In genomic region chr11:82752349-82753115, GRCm38 (mm10) we compare ENCODE assay signal across 25 mouse cellular contexts. TPM values are rescaled to one million over a fixed set of nuclear protein-coding genes. Genes with fewer than 3 reads are reported as not detected.
DNase-seq lines count a peak whose midpoint lies in the region; ATAC-seq and TF ChIP-seq lines count a peak whose summit lies in the region.
"Had no signal": no experiment of that assay in that cellular context is flagged by ENCODE, and none has a peak within 500 bp of the region (broad histone marks: within the 10 kb centered on the region; RNA-seq: fewer than 3 reads in every experiment).

No protein-coding gene starts in this region.

- 0 out of 2 replicates have a peak overlapping the region, but pooled peaks have one; percentile 3 for H3K4me3 ChIP-seq in E14TG2a.4 (replicated peaks; ENCODE audit: low read length)
- H3K4me3 ChIP-seq in forebrain, embryonic 14.5 days (ENCODE audit: low read depth, low read length): no peak overlapping the region
- H3K4me3 ChIP-seq: embryonic facial prominence, embryonic 12.5 days; heart, embryonic 15.5 days; limb, embryonic 13.5 days; midbrain, embryonic 12.5 days had no signal

- DNase-seq in A20 (ENCODE audit: low read depth, low spot score): peak; percentile 26
- peak; percentile 90 for DNase-seq in R1 (ENCODE audit: low read depth, low spot score)
- peak; percentile 33 for DNase-seq in adrenal gland, postnatal 25 days
- no peak for DNase-seq in embryo, embryonic 10 days (ENCODE audit: low spot score)
- no peak for DNase-seq in forebrain, embryonic 14.5 days (ENCODE audit: low spot score)
- DNase-seq in retina, postnatal 1 day: no peak
- DNase-seq in spleen, postnatal 10 days (ENCODE audit: low spot score in 2 of 2): no peak
- DNase-seq: cerebellum, adult 11-12 months; cerebellum, postnatal 10 days; gastrocnemius, postnatal 36 days; heart, postnatal 36 days; kidney, postnatal 4 days; lung, embryonic 14.5 days; thymus, postnatal 14 days had no signal

- no peaks in the 10 kb centered on the region for H3K9me3 ChIP-seq in E14TG2a.4 (ENCODE audit: low read length)
- H3K9me3 ChIP-seq in forebrain, embryonic 14.5 days (replicated peaks; ENCODE audit: control insufficient read depth, low read length): no peaks in the 10 kb centered on the region
- H3K9me3 ChIP-seq: embryonic facial prominence, embryonic 12.5 days; heart, embryonic 15.5 days; limb, embryonic 13.5 days; midbrain, embryonic 12.5 days had no signal

- no peaks in the 10 kb centered on the region for H3K27me3 ChIP-seq in E14TG2a.4 (ENCODE audit: insufficient read depth, low read length)
- H3K27me3 ChIP-seq in forebrain, embryonic 14.5 days (replicated peaks; ENCODE audit: control insufficient read depth, insufficient read depth, low read length): no peaks in the 10 kb centered on the region
- H3K27me3 ChIP-seq: embryonic facial prominence, embryonic 12.5 days; heart, embryonic 15.5 days; limb, embryonic 13.5 days; midbrain, embryonic 12.5 days had no signal

- no peak for TF ChIP-seq CTCF in E14TG2a.4 (conservative IDR thresholded peaks at IDR 0.05; ENCODE audit: low read length)

- no peak for ATAC-seq in forebrain, embryonic 14.5 days
- ATAC-seq: hindbrain, embryonic 16.5 days; intestine, embryonic 16.5 days had no signal

- no peak overlapping the region for H3K4me2 ChIP-seq in forebrain, embryonic 14.5 days (ENCODE audit: low read length)
- H3K4me2 ChIP-seq: embryonic facial prominence, embryonic 12.5 days; heart, embryonic 15.5 days; limb, embryonic 13.5 days; lung, embryonic 14.5 days; midbrain, embryonic 12.5 days had no signal

- no peaks in the 10 kb centered on the region for H3K36me3 ChIP-seq in E14TG2a.4 (ENCODE audit: insufficient read depth, low read length)
- no peaks in the 10 kb centered on the region for H3K36me3 ChIP-seq in forebrain, embryonic 14.5 days (ENCODE audit: control insufficient read depth, insufficient read depth, low read length)
- H3K36me3 ChIP-seq: embryonic facial prominence, embryonic 12.5 days; heart, embryonic 15.5 days; limb, embryonic 13.5 days; midbrain, embryonic 12.5 days had no signal

- H3K9ac ChIP-seq in forebrain, embryonic 14.5 days (ENCODE audit: low read length): no peak overlapping the region
- H3K9ac ChIP-seq: embryonic facial prominence, embryonic 12.5 days; heart, embryonic 15.5 days; limb, embryonic 13.5 days; liver, embryonic 14.5 days; lung, embryonic 14.5 days; midbrain, embryonic 12.5 days had no signal

- H3K4me1 ChIP-seq in E14TG2a.4 (replicated peaks; ENCODE audit: low read depth, low read length): peaks cover 25% of the 10 kb centered on the region
- H3K4me1 ChIP-seq in forebrain, embryonic 14.5 days (ENCODE audit: control insufficient read depth, insufficient read depth, low read length): no peaks in the 10 kb centered on the region
- H3K4me1 ChIP-seq: embryonic facial prominence, embryonic 12.5 days; heart, embryonic 15.5 days; limb, embryonic 13.5 days; midbrain, embryonic 12.5 days had no signal

- 76% methylated on average over 6 of the region's 6 CpGs for WGBS in forebrain, embryonic 14.5 days

- no peak overlapping the region for H3K27ac ChIP-seq in forebrain, embryonic 14.5 days (ENCODE audit: low read depth, low read length)
- H3K27ac ChIP-seq: embryonic facial prominence, embryonic 12.5 days; heart, embryonic 15.5 days; limb, embryonic 13.5 days; liver, embryonic 14.5 days; macrophage; midbrain, embryonic 12.5 days had no signal

RNA-seq across cellular contexts. Expression of gene Cct6b, which starts 11.6 kb away (rescaled TPM):
- 1.4 TPM in 1 of 2 replicates, not detected in the other for total RNA-seq in adrenal gland, postnatal 25 days (2021)
- polyA plus RNA-seq in forebrain, embryonic 14.5 days (2014; fragmentation: Nextera tagmentation; extraction: Ambion mirVana): 0.22 and 0.27 TPM in 2 replicates
- total RNA-seq: monocyte, adult 5-6 weeks; neutrophil, adult 5-6 weeks had no signal

RNA-seq across cellular contexts. Expression of gene Zfp830, which starts 11.6 kb away (rescaled TPM):
- total RNA-seq in adrenal gland, postnatal 25 days (2021): 21.2 and 21.3 TPM in 2 replicates
- 34.5 and 38.3 TPM in 2 replicates for polyA plus RNA-seq in forebrain, embryonic 14.5 days (2014; fragmentation: Nextera tagmentation; extraction: Ambion mirVana)

RNA-seq across cellular contexts. Expression of gene Lig3, which starts 28.4 kb away (rescaled TPM):
- 24.5 and 29.2 TPM in 2 replicates for total RNA-seq in adrenal gland, postnatal 25 days (2021)
- polyA plus RNA-seq in forebrain, embryonic 14.5 days (2014; fragmentation: Nextera tagmentation; extraction: Ambion mirVana): 32.4 and 36.2 TPM in 2 replicates

Comparison
In these comparisons a context has a peak if more than half of its experiments do, and no peak if none do; other contexts are left out.
1. DNase-seq: peak in A20 (single experiment), R1 (single experiment) and adrenal gland, postnatal 25 days (single experiment); none in embryo, embryonic 10 days (single experiment), forebrain, embryonic 14.5 days (single experiment), retina, postnatal 1 day (single experiment) and spleen, postnatal 10 days (0 of 2).